8 mouse cellular contexts compared by ENCODE assay signal in the genomic region with DNA sequence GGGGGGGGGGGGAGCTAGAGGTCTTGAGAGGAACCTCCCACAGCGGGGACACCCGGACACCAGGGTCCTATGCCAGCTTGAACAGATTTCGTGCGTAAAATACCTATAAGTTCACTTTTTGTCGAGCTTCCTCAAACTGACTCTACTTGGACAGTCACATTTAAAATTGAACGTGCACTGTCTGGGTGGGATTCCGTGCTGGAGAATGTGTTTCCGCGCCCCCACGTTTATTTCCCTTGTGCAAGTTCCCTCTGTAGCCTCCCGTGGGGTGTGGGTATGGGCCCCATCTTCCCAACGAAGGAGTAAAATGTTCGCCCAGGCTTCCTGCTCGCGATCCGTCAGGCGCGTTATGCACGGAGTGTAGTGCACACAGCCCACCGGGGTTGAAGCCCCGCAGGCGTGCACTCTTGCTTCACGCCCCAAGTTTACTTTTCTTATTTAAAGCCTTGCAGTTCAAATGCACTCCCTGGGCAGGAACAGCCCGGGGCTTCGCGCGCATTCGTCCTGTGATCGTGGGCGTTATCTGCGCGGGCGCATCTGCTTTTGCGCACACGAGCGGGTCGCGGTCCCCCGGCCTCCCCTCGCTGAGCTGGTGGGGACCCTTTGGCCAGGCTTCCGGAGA.
DNase-seq lines count a peak whose midpoint lies in the region; ATAC-seq and TF ChIP-seq lines count a peak whose summit lies in the region.

No protein-coding gene starts in this region.

- WGBS in heart, embryonic 16.5 days, result under 1% methylated on average over 41 of the region's 41 CpGs
- WGBS in intestine, embryonic 14.5 days, result under 1% methylated on average over 41 of the region's 41 CpGs

- H3K27me3 ChIP-seq in heart, embryonic 16.5 days (ENCODE audit: control insufficient read depth, insufficient read depth, low read length), result 0 out of 2 replicates have a peak, but pooled peaks cover 2% of the 10 kb centered on the region
- H3K27me3 ChIP-seq in intestine, embryonic 14.5 days (replicated peaks; ENCODE audit: control insufficient read depth, insufficient read depth, low read length), result peaks cover 7% of the 10 kb centered on the region
- peaks cover 20% of the 10 kb centered on the region for H3K27me3 ChIP-seq in myocyte (ENCODE audit: control insufficient read depth, insufficient read depth, insufficient read length)

- H3K36me3 ChIP-seq in heart, embryonic 16.5 days (ENCODE audit: control insufficient read depth, insufficient read depth), result no peaks in the 10 kb centered on the region
- no peaks in the 10 kb centered on the region for H3K36me3 ChIP-seq in intestine, embryonic 14.5 days (ENCODE audit: control insufficient read depth, insufficient read depth, low read length)
- H3K36me3 ChIP-seq in myocyte (ENCODE audit: control insufficient read depth, insufficient read depth), result no peaks in the 10 kb centered on the region

- no peak overlapping the region for H3ac ChIP-seq in myocyte (ENCODE audit: control insufficient read depth, insufficient read length)

- peak overlapping the region; percentile 94 for H3K4me2 ChIP-seq in heart, embryonic 16.5 days (ENCODE audit: low read depth, low read length)
- H3K4me2 ChIP-seq in intestine, embryonic 14.5 days (ENCODE audit: low read length), result peak overlapping the region; percentile 71
- peak overlapping the region; percentile 6 for H3K4me2 ChIP-seq in myocyte (ENCODE audit: low read depth)

- no peaks in the 10 kb centered on the region for H3K4me1 ChIP-seq in heart, embryonic 16.5 days (ENCODE audit: control insufficient read depth, insufficient read depth, low read length)
- H3K4me1 ChIP-seq in intestine, embryonic 14.5 days (replicated peaks; ENCODE audit: control insufficient read depth, insufficient read depth, low read length), result no peaks in the 10 kb centered on the region

- peak overlapping the region; percentile 65 for H3K4me3 ChIP-seq in heart, embryonic 16.5 days (ENCODE audit: low read length)
- H3K4me3 ChIP-seq in intestine, embryonic 14.5 days (ENCODE audit: low read depth, low read length), result peak overlapping the region; percentile 38
- H3K4me3 ChIP-seq in myocyte, result no peak overlapping the region

- H3K9ac ChIP-seq in heart, embryonic 16.5 days (ENCODE audit: low read length), result peak overlapping the region; percentile 57
- peak overlapping the region; percentile 13; the same call in 1 of the 2 replicates for H3K9ac ChIP-seq in intestine, embryonic 14.5 days (ENCODE audit: low read length)

- TF ChIP-seq POLR2A in myocyte (IDR thresholded peaks at IDR 0.05; ENCODE audit: insufficient read length, low read depth), result no peak

- no peaks in the 10 kb centered on the region for H3K9me3 ChIP-seq in heart, embryonic 16.5 days (replicated peaks; ENCODE audit: control insufficient read depth, low read length)
- H3K9me3 ChIP-seq in intestine, embryonic 14.5 days (ENCODE audit: control insufficient read depth, low read length), result no peaks in the 10 kb centered on the region

- no peak for ATAC-seq in heart, embryonic 16.5 days (replicated peaks; ENCODE audit: extremely low read depth, insufficient read depth, low FRiP score)
- no peak for ATAC-seq in intestine, embryonic 14.5 days (replicated peaks; ENCODE audit: low FRiP score, low TSS enrichment, low read depth)

- no peaks in the 10 kb centered on the region for H3K79me2 ChIP-seq in myocyte (ENCODE audit: control insufficient read depth, insufficient read depth)

- no peak for DNase-seq in heart, adult 11 months
- peak; percentile 40 for DNase-seq in embryo, embryonic 10.5 days (ENCODE audit: low spot score)
- DNase-seq in intestine, embryonic 14.5 days (ENCODE audit: low spot score), result peak; percentile 63
- DNase-seq in layer of hippocampus, adult 9-10 months (ENCODE audit: low spot score), result no peak
- DNase-seq in thymus, postnatal 25 days, result no peak
- DNase-seq in layer of hippocampus, adult 8-10 months (ENCODE audit: low spot score in 2 of 2), result no peak

- no peak overlapping the region for H3K27ac ChIP-seq in heart, embryonic 16.5 days (ENCODE audit: low read length)
- H3K27ac ChIP-seq in intestine, embryonic 14.5 days (ENCODE audit: low read depth), result no peak overlapping the region

TF ChIP-seq in myocyte, 11 proteins besides CTCF, POLR2A, EP300 and RAD21:
- TF ChIP-seq TCF3 (IDR thresholded peaks at IDR 0.05; ENCODE audit: insufficient read length, low read depth), result no peak

Comparison
In these comparisons a context has a peak if more than half of its experiments do, and no peak if none do; other contexts are left out.
1. H3K4me2 ChIP-seq: peak in every context shown above with its lines; median percentile 94 in heart, embryonic 16.5 days; 71 in intestine, embryonic 14.5 days; 6 in myocyte.
2. DNase-seq: peak in embryo, embryonic 10.5 days (single experiment) and intestine, embryonic 14.5 days (single experiment); none in heart, adult 11 months (single experiment), layer of hippocampus, adult 9-10 months (single experiment), thymus, postnatal 25 days (single experiment) and layer of hippocampus, adult 8-10 months (0 of 2).